Mouse (Mus musculus): ENCODE results near the gene H2al1f. TPM values are rescaled to one million over a fixed set of nuclear protein-coding genes. Genes with fewer than 3 reads are reported as not detected.
"Not testable (repeated sequence)": the region's sequence is repeated elsewhere in the genome, so short reads cannot be mapped to it uniquely, and the experiment has no call there.

Gene H2al1f
- total RNA-seq, 1 experiment: not detected

DNA sequence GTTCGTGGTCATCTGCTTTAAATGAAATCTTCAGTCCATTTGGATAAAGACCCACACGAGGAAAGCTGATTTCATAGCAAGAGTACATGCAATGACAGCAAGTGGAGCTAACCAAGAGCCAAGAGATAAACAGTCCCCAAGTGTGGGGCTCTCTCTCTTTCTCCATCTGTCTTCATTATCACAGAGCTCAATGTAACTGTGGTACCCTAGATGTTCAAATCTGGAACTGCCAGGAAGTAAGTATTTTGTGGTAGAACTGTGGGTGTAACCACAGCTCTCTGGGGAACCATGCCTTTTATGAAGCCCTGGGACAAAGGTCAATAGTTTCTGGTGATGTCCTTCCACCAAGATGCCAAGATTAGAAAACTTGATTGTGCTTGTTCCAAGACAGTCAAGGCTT is 34.2 kb upstream of the H2al1f start:
- in situ Hi-C loops (cut with MboI; ENCODE audit: low sequenced_read_pairs in 2 of 2, unreplicated experiment in 2 of 2): no loop called here
- no peak overlapping the region for H3K4me3 ChIP-seq (ENCODE audit: insufficient read depth in 1 of 2, low read depth in 1 of 2, low read length in 2 of 2, poor library complexity in 1 of 2, severe bottlenecking in 1 of 2)
- H3K9me3 ChIP-seq (ENCODE audit: control insufficient read depth, insufficient read depth, low read depth, low read length): no peaks in the 10 kb centered on the region
- H3K4me1 ChIP-seq (ENCODE audit: control insufficient read depth in 2 of 2, insufficient read depth in 2 of 2, low read length in 2 of 2, poor library complexity in 1 of 2): no peaks in the 10 kb centered on the region
- no peak for TF ChIP-seq ZNF384 (IDR thresholded peaks at IDR 0.05; ENCODE audit: low read depth, low read length)
- TF ChIP-seq CHD2 (IDR thresholded peaks at IDR 0.05; ENCODE audit: low read depth, low read length): no peak
- TF ChIP-seq HCFC1 (IDR thresholded peaks at IDR 0.05; ENCODE audit: borderline replicate concordance, insufficient read depth, low read length): no peak
- TF ChIP-seq ZC3H11A (IDR thresholded peaks at IDR 0.05; ENCODE audit: borderline replicate concordance, low read depth, low read length): no peak
- TF ChIP-seq MAFK (IDR thresholded peaks at IDR 0.05; ENCODE audit: insufficient read depth, low read depth, low read length): no peak
- DNase-seq (ENCODE audit: low read depth, low spot score): no peak
- no peak overlapping the region for H3K27ac ChIP-seq (ENCODE audit: insufficient read depth, low read depth, low read length, poor library complexity, severe bottlenecking)
- H3K36me3 ChIP-seq (ENCODE audit: control insufficient read depth, insufficient read depth, low read length, poor library complexity, severe bottlenecking): no peaks in the 10 kb centered on the region
- H3K9ac ChIP-seq (ENCODE audit: insufficient read depth, low read depth, low read length, poor library complexity, severe bottlenecking): no peak overlapping the region

DNA sequence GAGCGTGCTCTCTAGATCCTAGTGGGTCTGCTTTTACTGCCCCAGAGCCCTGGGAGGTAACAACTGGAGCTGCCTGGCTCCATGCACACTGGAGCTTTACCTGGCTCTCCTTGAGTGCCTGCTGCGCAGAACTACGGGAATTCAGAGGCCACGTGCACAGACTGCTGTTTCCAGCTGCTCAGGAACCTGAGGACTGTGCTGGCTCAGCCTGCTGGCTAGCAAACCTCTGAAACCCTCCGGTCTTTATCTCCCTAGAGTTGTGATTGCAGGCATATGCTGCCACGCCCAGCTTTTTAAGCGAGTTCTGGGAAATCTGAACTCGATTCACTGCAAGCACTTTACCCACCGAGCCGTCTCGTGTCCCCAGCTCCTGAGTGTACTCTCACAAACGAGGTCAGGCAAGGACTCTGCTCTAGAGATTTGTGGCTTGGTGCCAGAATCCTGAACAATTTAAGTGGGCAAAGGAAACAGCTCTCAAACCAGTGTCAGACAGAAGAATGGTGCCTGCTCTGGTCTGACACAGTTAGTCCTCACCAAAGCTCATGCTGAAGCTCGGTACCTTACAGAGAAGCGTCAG is 26.6 kb upstream of the H2al1f start:
- in situ Hi-C loops (cut with MboI; ENCODE audit: low sequenced_read_pairs in 2 of 2, unreplicated experiment in 2 of 2): no loop called here
- H3K4me3 ChIP-seq (ENCODE audit: insufficient read depth in 1 of 2, low read depth in 1 of 2, low read length in 2 of 2, poor library complexity in 1 of 2, severe bottlenecking in 1 of 2): no peak overlapping the region
- no peaks in the 10 kb centered on the region for H3K9me3 ChIP-seq (ENCODE audit: control insufficient read depth, insufficient read depth, low read depth, low read length)
- H3K36me3 ChIP-seq (ENCODE audit: control insufficient read depth, insufficient read depth, low read length, poor library complexity, severe bottlenecking): no peaks in the 10 kb centered on the region
- no peak overlapping the region for H3K9ac ChIP-seq (ENCODE audit: insufficient read depth, low read depth, low read length, poor library complexity, severe bottlenecking)
- no peak for TF ChIP-seq ZC3H11A (IDR thresholded peaks at IDR 0.05; ENCODE audit: borderline replicate concordance, low read depth, low read length)
- TF ChIP-seq MAFK (IDR thresholded peaks at IDR 0.05; ENCODE audit: insufficient read depth, low read depth, low read length): no peak
- no peak for TF ChIP-seq ZNF384 (IDR thresholded peaks at IDR 0.05; ENCODE audit: low read depth, low read length)
- TF ChIP-seq HCFC1 (IDR thresholded peaks at IDR 0.05; ENCODE audit: borderline replicate concordance, insufficient read depth, low read length): no peak
- TF ChIP-seq CHD2 (IDR thresholded peaks at IDR 0.05; ENCODE audit: low read depth, low read length): no peak
- H3K27ac ChIP-seq (ENCODE audit: insufficient read depth, low read depth, low read length, poor library complexity, severe bottlenecking): no peak overlapping the region
- H3K4me1 ChIP-seq (ENCODE audit: control insufficient read depth in 2 of 2, insufficient read depth in 2 of 2, low read length in 2 of 2, poor library complexity in 1 of 2): no peaks in the 10 kb centered on the region
- DNase-seq (ENCODE audit: low read depth, low spot score): no peak

DNA sequence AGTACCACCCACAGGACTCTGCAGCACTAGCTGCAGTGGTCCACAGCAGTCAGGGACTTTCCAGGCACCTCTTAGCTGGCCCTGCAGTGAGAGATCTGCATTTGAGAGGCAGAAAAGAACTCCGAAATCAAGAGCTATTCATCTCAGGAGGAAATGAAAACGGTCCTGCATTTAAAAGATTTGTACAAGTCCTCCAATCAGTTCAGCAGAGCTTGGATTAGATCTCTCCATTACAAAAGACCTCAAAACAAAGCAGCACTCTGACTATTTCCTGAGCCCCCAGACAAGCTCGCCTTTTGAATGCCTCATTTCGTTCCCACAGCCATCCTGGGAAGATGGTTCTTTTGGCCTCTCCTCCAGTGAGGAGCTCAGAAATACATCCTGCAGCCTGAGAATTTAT is 25.7 kb upstream of the H2al1f start:
- Histone ChIP-seq H3K9ac (ENCODE audit: insufficient read depth, low read depth, low read length, poor library complexity, severe bottlenecking) (no peak overlapping the region), H3K4me3 (ENCODE audit: insufficient read depth in 1 of 2, low read depth in 1 of 2, low read length in 2 of 2, poor library complexity in 1 of 2, severe bottlenecking in 1 of 2) (no peak overlapping the region), H3K27ac (ENCODE audit: insufficient read depth, low read depth, low read length, poor library complexity, severe bottlenecking) (no peak overlapping the region), H3K4me1 (ENCODE audit: control insufficient read depth in 2 of 2, insufficient read depth in 2 of 2, low read length in 2 of 2, poor library complexity in 1 of 2) (no peaks in the 10 kb centered on the region), H3K36me3 (ENCODE audit: control insufficient read depth, insufficient read depth, low read length, poor library complexity, severe bottlenecking) (no peaks in the 10 kb centered on the region), H3K9me3 (ENCODE audit: control insufficient read depth, insufficient read depth, low read depth, low read length) (no peaks in the 10 kb centered on the region)
- TF ChIP-seq ZNF384 (IDR thresholded peaks at IDR 0.05; ENCODE audit: low read depth, low read length) (no peak), MAFK (IDR thresholded peaks at IDR 0.05; ENCODE audit: insufficient read depth, low read depth, low read length) (no peak), CHD2 (IDR thresholded peaks at IDR 0.05; ENCODE audit: low read depth, low read length) (no peak), HCFC1 (IDR thresholded peaks at IDR 0.05; ENCODE audit: borderline replicate concordance, insufficient read depth, low read length) (no peak), ZC3H11A (IDR thresholded peaks at IDR 0.05; ENCODE audit: borderline replicate concordance, low read depth, low read length) (no peak)
- in situ Hi-C loops (cut with MboI; ENCODE audit: low sequenced_read_pairs in 2 of 2, unreplicated experiment in 2 of 2): no loop called here
- DNase-seq (ENCODE audit: low read depth, low spot score): peak; percentile 26

DNA sequence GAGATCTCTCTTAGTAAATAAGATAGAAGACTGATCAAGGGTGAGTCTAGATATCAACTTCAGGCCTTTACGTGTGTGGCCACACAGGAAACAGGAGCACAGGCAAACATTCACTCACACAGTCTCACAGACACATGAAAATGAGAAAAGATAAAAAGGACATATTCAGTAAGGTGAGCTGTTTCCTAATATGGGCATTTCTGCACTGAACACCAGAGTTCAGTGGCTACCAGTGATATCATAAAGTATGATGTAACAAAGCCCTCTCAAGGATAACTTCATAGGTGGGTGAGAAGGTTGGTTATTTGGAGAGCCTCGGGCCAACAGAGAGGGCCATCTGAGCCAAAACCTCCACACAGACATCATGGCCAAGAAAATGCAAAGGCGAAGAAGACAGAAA is 16.0 kb upstream of the H2al1f start, which contains the start of gene H2al1a:
Gene H2al1a, plus strand, starts transcription at position 301 of the 400 bp plus-strand sequence.
- H3K9me3 ChIP-seq (ENCODE audit: control insufficient read depth, insufficient read depth, low read depth, low read length); H3K9ac ChIP-seq (ENCODE audit: insufficient read depth, low read depth, low read length, poor library complexity, severe bottlenecking); H3K27ac ChIP-seq (ENCODE audit: insufficient read depth, low read depth, low read length, poor library complexity, severe bottlenecking); H3K4me1 ChIP-seq (ENCODE audit: control insufficient read depth in 2 of 2, insufficient read depth in 2 of 2, low read length in 2 of 2, poor library complexity in 1 of 2); H3K36me3 ChIP-seq (ENCODE audit: control insufficient read depth, insufficient read depth, low read length, poor library complexity, severe bottlenecking); in situ Hi-C loops (cut with MboI; ENCODE audit: low sequenced_read_pairs in 2 of 2, unreplicated experiment in 2 of 2); H3K4me3 ChIP-seq (ENCODE audit: insufficient read depth in 1 of 2, low read depth in 1 of 2, low read length in 2 of 2, poor library complexity in 1 of 2, severe bottlenecking in 1 of 2); DNase-seq (ENCODE audit: low read depth, low spot score): not testable (repeated sequence)

DNA sequence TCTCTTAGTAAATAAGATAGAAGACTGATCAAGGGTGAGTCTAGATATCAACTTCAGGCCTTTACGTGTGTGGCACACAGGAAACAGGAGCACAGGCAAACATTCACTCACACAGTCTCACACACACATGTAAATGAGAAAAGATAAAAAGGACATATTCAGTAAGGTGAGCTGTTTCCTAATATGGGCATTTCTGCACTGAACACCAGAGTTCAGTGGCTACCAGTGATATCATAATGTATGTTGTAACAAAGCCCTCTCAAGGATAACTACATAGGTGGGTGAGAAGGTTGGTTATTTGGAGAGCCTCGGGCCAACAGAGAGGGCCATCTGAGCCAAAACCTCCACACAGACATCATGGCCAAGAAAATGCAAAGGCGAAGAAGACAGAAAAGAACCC is 12.8 kb upstream of the H2al1f start, which contains the start of gene H2al1b:
Gene H2al1b, plus strand, starts transcription at position 301 of the 400 bp plus-strand sequence.
- H3K27ac ChIP-seq (ENCODE audit: insufficient read depth, low read depth, low read length, poor library complexity, severe bottlenecking); H3K9ac ChIP-seq (ENCODE audit: insufficient read depth, low read depth, low read length, poor library complexity, severe bottlenecking); DNase-seq (ENCODE audit: low read depth, low spot score); H3K4me1 ChIP-seq (ENCODE audit: control insufficient read depth in 2 of 2, insufficient read depth in 2 of 2, low read length in 2 of 2, poor library complexity in 1 of 2); H3K36me3 ChIP-seq (ENCODE audit: control insufficient read depth, insufficient read depth, low read length, poor library complexity, severe bottlenecking); in situ Hi-C loops (cut with MboI; ENCODE audit: low sequenced_read_pairs in 2 of 2, unreplicated experiment in 2 of 2); H3K4me3 ChIP-seq (ENCODE audit: insufficient read depth in 1 of 2, low read depth in 1 of 2, low read length in 2 of 2, poor library complexity in 1 of 2, severe bottlenecking in 1 of 2); H3K9me3 ChIP-seq (ENCODE audit: control insufficient read depth, insufficient read depth, low read depth, low read length): not testable (repeated sequence)

DNA sequence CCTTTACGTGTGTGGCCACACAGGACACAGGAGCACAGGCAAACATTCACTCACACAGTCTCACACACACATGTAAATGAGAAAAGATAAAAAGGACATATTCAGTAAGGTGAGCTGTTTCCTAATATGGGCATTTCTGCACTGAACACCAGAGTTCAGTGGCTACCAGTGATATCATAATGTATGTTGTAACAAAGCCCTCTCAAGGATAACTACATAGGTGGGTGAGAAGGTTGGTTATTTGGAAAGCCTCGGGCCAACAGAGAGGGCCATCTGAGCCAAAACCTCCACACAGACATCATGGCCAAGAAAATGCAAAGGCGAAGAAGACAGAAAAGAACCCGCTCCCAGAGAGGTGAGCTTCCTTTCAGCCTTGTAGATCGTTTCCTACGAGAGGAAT is 9.6 kb upstream of the H2al1f start, which contains the start of gene H2al1c:
Gene H2al1c, plus strand, starts transcription at position 301 of the 400 bp plus-strand sequence.
- H3K9me3 ChIP-seq (ENCODE audit: control insufficient read depth, insufficient read depth, low read depth, low read length); H3K4me3 ChIP-seq (ENCODE audit: insufficient read depth in 1 of 2, low read depth in 1 of 2, low read length in 2 of 2, poor library complexity in 1 of 2, severe bottlenecking in 1 of 2); DNase-seq (ENCODE audit: low read depth, low spot score); H3K4me1 ChIP-seq (ENCODE audit: control insufficient read depth in 2 of 2, insufficient read depth in 2 of 2, low read length in 2 of 2, poor library complexity in 1 of 2); H3K36me3 ChIP-seq (ENCODE audit: control insufficient read depth, insufficient read depth, low read length, poor library complexity, severe bottlenecking); in situ Hi-C loops (cut with MboI; ENCODE audit: low sequenced_read_pairs in 2 of 2, unreplicated experiment in 2 of 2); H3K9ac ChIP-seq (ENCODE audit: insufficient read depth, low read depth, low read length, poor library complexity, severe bottlenecking); H3K27ac ChIP-seq (ENCODE audit: insufficient read depth, low read depth, low read length, poor library complexity, severe bottlenecking): not testable (repeated sequence)

DNA sequence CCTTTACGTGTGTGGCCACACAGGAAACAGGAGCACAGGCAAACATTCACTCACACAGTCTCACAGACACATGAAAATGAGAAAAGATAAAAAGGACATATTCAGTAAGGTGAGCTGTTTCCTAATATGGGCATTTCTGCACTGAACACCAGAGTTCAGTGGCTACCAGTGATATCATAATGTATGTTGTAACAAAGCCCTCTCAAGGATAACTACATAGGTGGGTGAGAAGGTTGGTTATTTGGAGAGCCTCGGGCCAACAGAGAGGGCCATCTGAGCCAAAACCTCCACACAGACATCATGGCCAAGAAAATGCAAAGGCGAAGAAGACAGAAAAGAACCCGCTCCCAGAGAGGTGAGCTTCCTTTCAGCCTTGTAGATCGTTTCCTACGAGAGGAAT is 6.4 kb upstream of the H2al1f start, which contains the start of gene H2al1d:
Gene H2al1d, plus strand, starts transcription at position 301 of the 400 bp plus-strand sequence.
- DNase-seq (ENCODE audit: low read depth, low spot score); H3K9me3 ChIP-seq (ENCODE audit: control insufficient read depth, insufficient read depth, low read depth, low read length); in situ Hi-C loops (cut with MboI; ENCODE audit: low sequenced_read_pairs in 2 of 2, unreplicated experiment in 2 of 2); H3K4me1 ChIP-seq (ENCODE audit: control insufficient read depth in 2 of 2, insufficient read depth in 2 of 2, low read length in 2 of 2, poor library complexity in 1 of 2); H3K27ac ChIP-seq (ENCODE audit: insufficient read depth, low read depth, low read length, poor library complexity, severe bottlenecking); H3K9ac ChIP-seq (ENCODE audit: insufficient read depth, low read depth, low read length, poor library complexity, severe bottlenecking); H3K36me3 ChIP-seq (ENCODE audit: control insufficient read depth, insufficient read depth, low read length, poor library complexity, severe bottlenecking); H3K4me3 ChIP-seq (ENCODE audit: insufficient read depth in 1 of 2, low read depth in 1 of 2, low read length in 2 of 2, poor library complexity in 1 of 2, severe bottlenecking in 1 of 2): not testable (repeated sequence)
